Mouse (Mus musculus): Measurements from ENCODE around the gene Anapc7. TPM values are rescaled to one million over a fixed set of nuclear protein-coding genes. Genes with fewer than 3 reads are reported as not detected.
"Not testable (repeated sequence)": the region's sequence is repeated elsewhere in the genome, so short reads cannot be mapped to it uniquely, and the experiment has no call there.

Gene Anapc7
- polyA plus RNA-seq, 1 experiment from 2014 or later, result 46.9 TPM

DNA sequence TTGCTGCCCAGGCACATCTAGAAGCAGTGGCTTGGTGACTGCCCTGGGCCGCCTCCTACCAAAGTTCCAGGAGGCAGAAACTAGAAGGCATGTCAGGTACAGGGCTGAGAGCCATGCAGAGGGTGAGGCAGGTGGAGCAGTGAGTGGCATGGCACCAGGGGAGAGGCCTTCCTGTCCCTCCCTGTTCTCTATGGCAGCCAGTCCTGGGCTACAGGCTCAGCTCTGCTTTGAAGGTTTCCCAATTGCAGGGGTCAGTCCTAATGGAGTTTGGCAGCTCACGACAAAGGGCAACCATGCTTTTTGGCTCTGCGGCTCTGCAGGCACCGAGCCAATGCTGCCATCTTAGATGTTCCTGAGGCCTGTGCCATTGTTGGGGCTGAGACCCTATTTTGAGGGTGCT, 32.9 kb downstream of the Anapc7 start:
- no peak for ATAC-seq (replicated peaks; ENCODE audit: low FRiP score)
- H3K4me2 ChIP-seq, result no peak overlapping the region
- no peak overlapping the region for H3K27ac ChIP-seq
- H3K4me3 ChIP-seq (replicated peaks), result no peak overlapping the region
- no peaks in the 10 kb centered on the region for H3K27me3 ChIP-seq
- no peaks in the 10 kb centered on the region for H3K4me1 ChIP-seq
- H3K9me3 ChIP-seq (replicated peaks), result no peaks in the 10 kb centered on the region
- WGBS, result 91% methylated on average over 4 of the region's 4 CpGs
- H3K9ac ChIP-seq, result no peak overlapping the region
- peaks cover 79% of the 10 kb centered on the region for H3K36me3 ChIP-seq

DNA sequence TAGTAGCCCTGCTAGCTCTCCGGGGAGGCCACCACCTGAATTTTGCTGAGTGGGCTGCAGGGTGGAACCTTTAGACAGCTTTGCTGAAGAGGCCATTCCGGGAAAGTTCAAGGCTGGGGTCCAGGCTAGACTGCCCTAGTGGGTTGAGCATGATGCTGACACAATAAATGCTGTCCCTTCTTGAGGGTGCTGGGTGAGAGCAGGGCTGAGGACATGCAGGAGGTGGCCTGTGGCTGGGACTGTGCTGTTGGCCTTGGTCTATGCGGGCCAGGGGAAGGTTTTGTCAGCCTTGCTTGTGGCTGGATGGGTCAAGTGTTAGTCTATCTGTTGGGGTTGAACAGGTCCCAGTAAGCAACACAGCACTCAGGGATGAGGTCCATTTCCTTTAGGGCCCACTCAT, 33.4 kb downstream of the Anapc7 start:
- Histone ChIP-seq H3K27ac (no peak overlapping the region), H3K27me3 (no peaks in the 10 kb centered on the region), H3K4me2 (no peak overlapping the region), H3K9ac (no peak overlapping the region), H3K36me3 (peaks cover 82% of the 10 kb centered on the region), H3K4me1 (no peaks in the 10 kb centered on the region), H3K9me3 (replicated peaks) (no peaks in the 10 kb centered on the region), H3K4me3 (replicated peaks) (no peak overlapping the region)
- 86% methylated on average over 3 of the region's 3 CpGs for WGBS
- no peak for ATAC-seq (replicated peaks; ENCODE audit: low FRiP score)

DNA sequence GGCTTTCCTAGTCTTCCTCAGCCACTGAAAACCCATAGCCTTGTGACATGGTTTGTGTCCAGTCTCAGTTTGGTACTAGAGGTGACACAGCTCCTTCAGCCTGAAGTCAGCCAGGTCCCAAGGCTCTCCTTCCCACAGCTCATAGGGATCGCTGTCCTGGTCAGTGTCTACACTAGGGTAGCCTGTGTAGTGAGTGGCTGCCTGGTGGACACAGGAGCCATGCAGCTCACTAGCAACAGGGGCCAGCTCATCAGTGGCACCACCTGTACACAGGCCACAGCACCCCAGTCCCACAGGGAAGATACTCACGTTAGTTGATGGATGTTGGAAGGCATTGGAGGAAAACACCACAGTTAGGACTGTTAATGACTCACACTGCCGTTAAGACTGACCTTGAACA, 34.1 kb downstream of the Anapc7 start:
- H3K9ac ChIP-seq, result no peak overlapping the region
- no peak overlapping the region for H3K27ac ChIP-seq
- peaks cover 89% of the 10 kb centered on the region for H3K36me3 ChIP-seq
- H3K4me2 ChIP-seq, result no peak overlapping the region
- H3K4me3 ChIP-seq (replicated peaks), result no peak overlapping the region
- no peaks in the 10 kb centered on the region for H3K27me3 ChIP-seq
- no peaks in the 10 kb centered on the region for H3K9me3 ChIP-seq (replicated peaks)
- ATAC-seq (replicated peaks; ENCODE audit: low FRiP score), result no peak
- 91% methylated on average over 3 of the region's 3 CpGs for WGBS
- no peaks in the 10 kb centered on the region for H3K4me1 ChIP-seq

DNA sequence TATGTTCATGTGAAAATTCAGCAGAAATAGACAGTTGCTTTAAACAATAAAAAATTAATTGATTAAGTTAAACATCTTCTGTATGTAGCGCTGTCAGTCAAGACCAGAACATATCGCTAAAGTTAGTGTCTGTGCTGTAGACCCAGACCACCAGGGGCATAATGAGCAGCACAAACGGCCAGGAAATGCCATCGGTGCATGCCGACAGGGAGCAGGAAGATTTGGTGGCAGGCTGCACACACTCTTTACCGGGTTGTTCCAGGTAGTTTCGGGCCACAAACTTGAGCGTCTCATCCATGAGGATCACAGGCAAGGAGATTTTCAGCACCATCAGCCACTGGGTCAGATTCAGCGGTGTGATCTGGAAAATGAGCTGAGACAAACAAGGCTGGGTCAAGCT, 35.6 kb downstream of the Anapc7 start:
- H3K4me3 ChIP-seq (replicated peaks); ATAC-seq (replicated peaks; ENCODE audit: low FRiP score); H3K4me1 ChIP-seq; H3K4me2 ChIP-seq; H3K27ac ChIP-seq; H3K9ac ChIP-seq; H3K27me3 ChIP-seq; H3K9me3 ChIP-seq (replicated peaks): not testable (repeated sequence)
- 82% methylated on average over 9 of the region's 9 CpGs for WGBS
- H3K36me3 ChIP-seq, result peaks cover 100% of the 10 kb centered on the region

DNA sequence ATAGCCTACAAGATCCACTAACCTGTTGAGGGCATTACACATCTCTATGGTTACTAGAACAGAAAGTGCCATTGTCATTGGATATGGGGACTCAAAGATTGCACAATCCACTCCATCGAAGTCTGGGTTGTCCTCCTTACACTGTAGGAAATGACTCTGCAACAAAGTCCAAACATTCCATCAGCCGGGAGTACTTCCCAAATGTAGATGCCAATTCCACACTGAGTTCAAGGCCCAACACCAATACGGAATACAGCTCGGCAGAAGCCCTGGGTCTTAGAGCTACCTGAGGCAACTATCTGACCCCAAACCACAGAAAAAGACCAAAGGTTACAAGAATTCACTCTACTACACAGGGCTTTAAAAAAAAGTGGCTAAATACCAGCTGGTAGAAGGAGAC, 36.6 kb downstream of the Anapc7 start:
- 90% methylated on average over 4 of the region's 4 CpGs for WGBS
- Histone ChIP-seq H3K4me2 (no peak overlapping the region), H3K27me3 (no peaks in the 10 kb centered on the region), H3K36me3 (peaks cover 100% of the 10 kb centered on the region), H3K27ac (no peak overlapping the region), H3K9ac (no peak overlapping the region), H3K4me1 (no peaks in the 10 kb centered on the region), H3K9me3 (replicated peaks) (no peaks in the 10 kb centered on the region), H3K4me3 (replicated peaks) (no peak overlapping the region)
- no peak for ATAC-seq (replicated peaks; ENCODE audit: low FRiP score)

DNA sequence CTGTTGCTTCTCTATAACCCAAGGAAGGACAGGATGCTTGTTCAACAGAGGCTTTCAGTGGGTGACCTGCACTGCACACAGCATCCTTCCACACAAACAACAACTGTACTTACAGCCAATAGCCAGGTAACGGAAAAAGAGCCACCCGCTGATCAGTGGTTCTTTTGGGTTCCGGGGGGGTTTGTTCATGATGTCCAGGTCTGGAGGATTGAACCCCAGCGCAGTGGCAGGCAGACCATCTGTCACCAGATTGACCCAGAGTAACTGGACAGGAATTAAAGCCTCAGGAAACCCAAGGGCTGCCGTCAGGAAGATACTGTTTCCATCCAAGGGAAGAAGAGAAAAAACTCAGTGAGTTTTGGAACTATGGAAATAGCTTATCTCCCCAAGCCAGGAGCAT, 37.8 kb downstream of the Anapc7 start:
- H3K9ac ChIP-seq, result no peak overlapping the region
- H3K9me3 ChIP-seq (replicated peaks), result no peaks in the 10 kb centered on the region
- no peak overlapping the region for H3K4me3 ChIP-seq (replicated peaks)
- no peaks in the 10 kb centered on the region for H3K27me3 ChIP-seq
- peaks cover 100% of the 10 kb centered on the region for H3K36me3 ChIP-seq
- H3K4me1 ChIP-seq, result no peaks in the 10 kb centered on the region
- H3K4me2 ChIP-seq, result no peak overlapping the region
- 97% methylated on average over 5 of the region's 5 CpGs for WGBS
- no peak overlapping the region for H3K27ac ChIP-seq
- ATAC-seq (replicated peaks; ENCODE audit: low FRiP score), result no peak

DNA sequence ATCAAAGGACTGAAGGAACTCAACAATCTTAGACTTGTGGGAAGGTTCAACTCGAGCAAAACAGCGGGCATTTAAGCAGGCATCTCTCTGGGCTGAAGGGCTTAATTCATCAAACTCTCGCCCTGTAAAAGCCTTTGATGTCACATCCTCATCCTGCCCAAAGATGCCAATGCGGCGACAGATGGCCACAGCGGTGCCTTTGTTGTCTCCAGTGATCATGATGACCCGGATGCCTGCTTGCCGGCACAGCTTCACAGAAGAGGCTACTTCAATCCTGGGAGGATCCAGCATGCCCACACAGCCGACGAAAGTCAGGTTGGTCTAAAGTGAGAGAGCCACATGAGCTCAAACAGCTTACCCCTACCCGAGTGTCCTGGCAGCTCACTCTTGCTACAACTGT, 39.2 kb downstream of the Anapc7 start:
- no peaks in the 10 kb centered on the region for H3K27me3 ChIP-seq
- H3K27ac ChIP-seq, result no peak overlapping the region
- ATAC-seq (replicated peaks; ENCODE audit: low FRiP score), result no peak
- no peak overlapping the region for H3K4me3 ChIP-seq (replicated peaks)
- H3K9me3 ChIP-seq (replicated peaks), result no peaks in the 10 kb centered on the region
- H3K4me1 ChIP-seq, result no peaks in the 10 kb centered on the region
- H3K36me3 ChIP-seq, result peaks cover 100% of the 10 kb centered on the region
- H3K9ac ChIP-seq, result no peak overlapping the region
- WGBS, result 82% methylated on average over 11 of the region's 11 CpGs
- no peak overlapping the region for H3K4me2 ChIP-seq

DNA sequence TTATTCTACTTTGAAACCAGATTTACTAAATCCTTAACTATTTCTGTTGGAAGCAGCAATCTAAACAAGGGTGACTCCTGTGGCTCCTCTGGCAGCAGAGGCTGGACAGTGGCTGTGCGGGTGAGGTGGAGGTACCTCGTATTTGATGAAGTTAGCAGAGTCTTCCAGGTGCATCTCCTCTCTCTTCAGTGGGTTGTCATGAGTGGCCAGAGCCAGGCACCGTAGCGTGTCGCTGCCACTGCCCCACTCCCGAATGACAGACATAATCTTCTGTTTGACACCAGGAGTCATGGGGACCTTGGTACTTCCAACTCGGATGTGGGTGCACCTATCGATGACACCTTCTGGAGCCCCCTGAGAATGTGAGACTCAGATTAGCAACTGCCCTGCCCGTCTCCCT, 39.9 kb downstream of the Anapc7 start:
- Histone ChIP-seq H3K4me1 (no peaks in the 10 kb centered on the region), H3K4me3 (replicated peaks) (no peak overlapping the region), H3K9ac (no peak overlapping the region), H3K27me3 (no peaks in the 10 kb centered on the region), H3K36me3 (peaks cover 100% of the 10 kb centered on the region), H3K9me3 (replicated peaks) (no peaks in the 10 kb centered on the region), H3K4me2 (no peak overlapping the region), H3K27ac (no peak overlapping the region)
- no peak for ATAC-seq (replicated peaks; ENCODE audit: low FRiP score)
- WGBS, result 92% methylated on average over 9 of the region's 9 CpGs

DNA sequence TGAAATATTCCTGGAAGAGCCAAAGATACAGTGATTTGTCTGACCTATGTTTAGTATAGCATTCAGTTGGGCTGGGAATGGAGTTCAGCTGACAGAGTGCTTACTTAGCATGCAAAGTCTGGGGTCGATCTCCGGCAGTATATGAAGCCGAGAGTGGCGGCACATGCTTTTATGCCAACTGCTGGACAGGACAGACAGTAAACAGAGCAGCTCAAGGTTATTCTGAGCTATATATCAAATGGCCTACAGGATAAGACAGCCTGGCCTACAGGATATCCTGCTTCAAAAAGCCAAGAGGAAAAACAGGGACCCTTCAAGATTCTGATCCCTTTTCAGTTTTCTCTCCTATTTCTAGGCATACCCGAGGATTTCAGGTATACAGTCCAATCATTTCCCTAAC, 50.2 kb downstream of the Anapc7 start:
- no peak overlapping the region for H3K4me2 ChIP-seq
- no peak overlapping the region for H3K4me3 ChIP-seq (replicated peaks)
- no peaks in the 10 kb centered on the region for H3K9me3 ChIP-seq (replicated peaks)
- 74% methylated on average over 5 of the region's 5 CpGs for WGBS
- no peak for ATAC-seq (replicated peaks; ENCODE audit: low FRiP score)
- peaks cover 100% of the 10 kb centered on the region for H3K36me3 ChIP-seq
- H3K9ac ChIP-seq, result no peak overlapping the region
- no peaks in the 10 kb centered on the region for H3K27me3 ChIP-seq
- no peak overlapping the region for H3K27ac ChIP-seq
- no peaks in the 10 kb centered on the region for H3K4me1 ChIP-seq

DNA sequence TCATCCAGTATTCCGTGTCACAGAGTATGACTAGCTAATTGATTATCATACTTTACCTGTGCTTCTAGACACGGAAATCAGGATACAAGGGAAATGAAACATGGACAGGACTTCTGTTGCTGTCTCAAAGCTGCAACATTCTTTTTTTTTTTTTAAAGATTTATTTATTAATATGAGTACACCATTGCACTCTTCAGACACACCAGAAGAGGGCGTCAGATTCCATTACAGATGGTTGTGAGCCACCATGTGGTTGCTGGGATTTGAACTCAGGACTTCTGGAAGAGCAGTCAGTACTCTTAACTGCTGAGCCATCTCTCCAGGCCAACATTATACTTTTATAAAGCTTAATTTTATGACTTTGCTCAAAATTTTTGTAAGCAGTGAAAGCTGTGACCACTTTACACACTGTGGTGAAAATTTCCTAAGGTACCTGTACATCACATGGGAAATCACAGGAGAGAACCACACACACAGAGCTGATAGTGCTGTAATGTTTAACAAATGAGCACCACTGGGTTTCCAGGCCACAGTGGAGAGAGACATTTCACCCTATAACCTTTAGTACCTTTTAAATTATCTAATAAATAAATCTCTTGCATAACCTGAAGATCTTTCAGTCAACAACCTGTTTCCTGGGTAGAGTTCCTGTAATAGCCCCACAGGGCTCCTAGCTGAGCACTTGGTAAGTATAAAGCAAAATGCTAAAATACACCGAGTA, 53.3 kb downstream of the Anapc7 start:
- H3K27ac ChIP-seq, result no peak overlapping the region
- H3K4me3 ChIP-seq (replicated peaks), result no peak overlapping the region
- H3K9ac ChIP-seq, result no peak overlapping the region
- no peak for ATAC-seq (replicated peaks; ENCODE audit: low FRiP score)
- H3K9me3 ChIP-seq (replicated peaks), result no peaks in the 10 kb centered on the region
- peaks cover 95% of the 10 kb centered on the region for H3K36me3 ChIP-seq
- H3K27me3 ChIP-seq, result no peaks in the 10 kb centered on the region
- no peaks in the 10 kb centered on the region for H3K4me1 ChIP-seq
- WGBS, result 84% methylated on average over 4 of the region's 4 CpGs
- no peak overlapping the region for H3K4me2 ChIP-seq

DNA sequence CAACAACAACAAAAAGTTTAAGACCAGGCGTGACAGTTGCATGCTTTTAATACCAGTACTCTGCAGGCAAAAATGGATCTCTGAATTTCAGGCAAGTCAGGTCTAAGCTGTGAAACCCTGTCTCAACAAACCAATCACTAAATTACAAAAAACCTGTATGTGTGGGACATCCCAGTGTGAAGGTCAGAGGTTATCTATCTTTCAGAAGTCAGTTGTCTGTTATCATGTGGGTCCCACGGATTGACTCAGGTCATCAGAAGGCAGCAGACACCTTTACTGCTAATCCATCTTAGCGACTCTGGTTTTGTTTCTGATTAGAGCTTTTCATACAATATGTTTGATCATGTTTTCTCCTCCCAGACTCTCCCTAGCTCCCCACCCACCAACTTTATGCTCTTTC, 54.6 kb downstream of the Anapc7 start:
- Histone ChIP-seq H3K9me3 (replicated peaks) (no peaks in the 10 kb centered on the region), H3K4me3 (replicated peaks) (no peak overlapping the region), H3K27ac (no peak overlapping the region), H3K9ac (no peak overlapping the region), H3K4me2 (no peak overlapping the region), H3K27me3 (no peaks in the 10 kb centered on the region), H3K4me1 (no peaks in the 10 kb centered on the region), H3K36me3 (peaks cover 95% of the 10 kb centered on the region)
- no peak for ATAC-seq (replicated peaks; ENCODE audit: low FRiP score)
- 77% methylated on average over 3 of the region's 3 CpGs for WGBS

DNA sequence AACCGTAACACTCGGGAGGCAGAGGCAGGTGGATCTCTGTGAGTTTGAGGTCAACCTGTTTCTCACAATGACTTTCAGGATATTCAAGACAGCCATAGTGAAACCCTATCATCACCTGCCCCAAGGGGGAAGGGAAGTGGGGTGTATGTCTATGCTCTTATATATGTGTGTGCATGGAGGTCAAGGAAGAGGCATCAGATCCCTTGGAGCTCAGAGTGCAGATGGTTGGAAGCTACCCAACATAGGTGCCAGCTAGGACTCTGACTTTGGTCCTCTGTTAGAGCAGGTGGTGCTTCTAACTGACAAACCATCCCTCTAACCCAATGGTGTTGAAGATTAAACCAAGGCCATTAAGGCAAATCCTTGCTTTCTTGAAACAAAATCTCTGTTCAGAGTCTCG, 56.0 kb downstream of the Anapc7 start:
- Histone ChIP-seq H3K4me1 (no peaks in the 10 kb centered on the region), H3K27ac (no peak overlapping the region), H3K9me3 (replicated peaks) (no peaks in the 10 kb centered on the region), H3K4me2 (no peak overlapping the region), H3K36me3 (peaks cover 93% of the 10 kb centered on the region), H3K27me3 (no peaks in the 10 kb centered on the region), H3K4me3 (replicated peaks) (no peak overlapping the region), H3K9ac (no peak overlapping the region)
- ATAC-seq (replicated peaks; ENCODE audit: low FRiP score), result no peak
- 88% methylated on average over 3 of the region's 3 CpGs for WGBS

DNA sequence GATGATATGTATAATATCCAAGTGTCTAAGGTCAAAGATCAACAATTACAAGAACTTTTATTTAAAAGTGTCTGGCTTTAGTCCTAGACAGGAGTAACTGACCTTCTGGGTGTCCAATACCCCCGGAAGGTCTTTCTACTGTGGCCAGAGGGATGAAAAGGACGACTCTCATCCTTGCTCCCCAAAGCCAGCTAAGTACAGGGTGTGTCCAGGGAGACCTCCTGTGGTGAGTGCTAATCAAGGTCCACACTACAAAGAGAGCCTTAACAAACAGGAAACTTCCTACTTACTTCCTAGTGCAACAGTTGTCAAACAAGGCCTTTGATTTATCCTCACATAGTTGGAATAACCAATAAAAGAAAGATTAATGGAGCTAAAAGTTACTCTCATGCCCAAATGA, 57.6 kb downstream of the Anapc7 start:
- no peak for ATAC-seq (replicated peaks; ENCODE audit: low FRiP score)

More for the DNA sequence above, 57.6 kb downstream of the Anapc7 start:
- Histone ChIP-seq H3K4me3 (replicated peaks) (no peak overlapping the region), H3K4me2 (no peak overlapping the region), H3K27ac (no peak overlapping the region), H3K36me3 (peaks cover 93% of the 10 kb centered on the region), H3K9me3 (replicated peaks) (no peaks in the 10 kb centered on the region), H3K9ac (no peak overlapping the region), H3K4me1 (no peaks in the 10 kb centered on the region), H3K27me3 (no peaks in the 10 kb centered on the region)
- WGBS, result 55% methylated on average over 2 of the region's 2 CpGs
